Mouse (Mus musculus) embryonic fibroblast, embryonic 13.5 days (primary cell): ENCODE data around the gene Anks3.

ENCODE experiments used
- CTCF ChIP-seq: IDR thresholded peaks from 2 replicates; pipeline ENCODE4 v1.5.1; 2011; ENCODE audit warnings: mild to moderate bottlenecking, control low read depth, low read length, moderate library complexity, borderline replicate concordance; ENCODE audit not compliant: insufficient read depth
- POLR2A ChIP-seq: IDR thresholded peaks from 2 replicates; pipeline ENCODE4 v1.6.1; 2011; ENCODE audit warnings: low read depth, mild to moderate bottlenecking, control low read depth, low read length, moderate library complexity

DNA sequence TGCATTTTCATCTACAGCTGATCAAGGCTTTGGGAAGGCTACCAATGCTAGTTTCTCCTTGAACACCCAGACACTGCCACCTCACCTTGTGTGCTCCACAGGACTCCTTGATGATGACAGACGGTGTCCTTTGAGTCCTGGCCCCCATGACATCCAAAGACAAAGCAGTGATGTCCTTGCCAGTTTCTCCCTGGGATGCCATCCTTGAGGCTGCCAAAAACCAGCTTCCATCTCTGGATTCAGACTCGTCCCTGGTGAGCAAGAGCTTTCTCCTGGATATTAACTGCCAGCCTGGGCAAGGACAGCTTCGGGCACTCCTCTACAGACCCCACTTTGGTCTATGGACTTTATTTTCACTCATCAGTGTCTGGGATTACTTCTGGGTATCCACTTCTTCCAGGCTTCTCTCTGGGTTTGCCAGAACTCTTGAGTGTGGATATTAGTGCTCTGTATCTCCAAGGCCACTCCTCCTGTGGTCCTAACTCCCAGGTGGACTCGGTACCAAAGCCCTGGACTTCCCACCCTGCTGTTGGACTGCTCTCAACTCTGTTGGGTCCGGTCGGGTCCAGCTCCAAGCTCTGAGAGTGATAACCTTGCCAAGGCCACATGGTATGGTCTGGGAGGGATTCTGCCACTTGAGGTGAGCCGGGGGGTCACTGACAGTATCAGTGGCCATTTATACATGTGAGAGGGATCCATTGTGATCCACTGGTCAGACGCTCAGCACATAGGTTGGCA is 1.6 kb upstream of the Anks3 start:
- no peak for TF ChIP-seq POLR2A
- TF ChIP-seq CTCF = no peak
